ENCODE assay signal across 22 mouse cellular contexts in the genomic region with DNA sequence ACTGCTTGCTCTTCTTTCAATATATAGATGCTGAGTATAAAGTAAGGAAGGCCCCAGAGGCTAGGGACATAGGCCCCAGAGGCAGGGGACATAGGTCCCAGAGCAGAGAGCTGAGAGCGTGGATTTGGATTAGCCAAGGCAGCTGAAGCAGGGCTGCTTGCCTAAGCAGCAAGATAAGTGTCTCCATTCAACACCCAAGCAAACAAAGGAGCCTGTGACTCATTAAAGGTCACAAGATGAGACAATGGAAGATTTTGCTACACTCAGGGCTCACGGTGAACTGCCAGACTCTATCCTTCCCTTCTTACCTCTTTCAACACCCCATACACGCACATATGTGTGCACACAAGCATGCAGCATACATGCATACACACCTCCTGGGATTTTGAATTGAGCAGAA.
DNase-seq lines count a peak whose midpoint lies in the region; ATAC-seq lines count a peak whose summit lies in the region.
"Had no signal": no experiment of that assay in that cellular context is flagged by ENCODE, and none has a peak within 500 bp of the region (broad histone marks: within the 10 kb centered on the region; RNA-seq: fewer than 3 reads in every experiment).

No protein-coding gene starts in this region.

- H3K36me3 ChIP-seq in heart, embryonic 11.5 days (ENCODE audit: control insufficient read depth, insufficient read depth, low read length) = no peaks in the 10 kb centered on the region; the same call in 1 of the 2 replicates
- H3K36me3 ChIP-seq in hindbrain, embryonic 15.5 days = no peaks in the 10 kb centered on the region; the same call in 1 of the 2 replicates
- H3K36me3 ChIP-seq in hindbrain, embryonic 13.5 days = peaks cover 14% of the 10 kb centered on the region
- no peaks in the 10 kb centered on the region for H3K36me3 ChIP-seq in neural tube, embryonic 14.5 days (ENCODE audit: control insufficient read depth, insufficient read depth, low read length)
- H3K36me3 ChIP-seq: hindbrain, embryonic 10.5 days; neural tube, embryonic 12.5 days had no signal

- no peaks in the 10 kb centered on the region for H3K9me3 ChIP-seq in heart, embryonic 11.5 days (replicated peaks; ENCODE audit: control insufficient read depth, low read length)
- H3K9me3 ChIP-seq in hindbrain, embryonic 15.5 days = no peaks in the 10 kb centered on the region
- H3K9me3 ChIP-seq in hindbrain, embryonic 13.5 days = no peaks in the 10 kb centered on the region
- no peaks in the 10 kb centered on the region for H3K9me3 ChIP-seq in neural tube, embryonic 14.5 days (ENCODE audit: control insufficient read depth, low read length)
- H3K9me3 ChIP-seq: hindbrain, embryonic 10.5 days; lung, embryonic 15.5 days; neural tube, embryonic 12.5 days had no signal

- no peak overlapping the region; the same call in 1 of the 2 replicates for H3K4me2 ChIP-seq in heart, embryonic 11.5 days
- H3K4me2 ChIP-seq in hindbrain, embryonic 15.5 days = no peak overlapping the region
- no peak overlapping the region for H3K4me2 ChIP-seq in hindbrain, embryonic 13.5 days
- H3K4me2 ChIP-seq in neural tube, embryonic 14.5 days (ENCODE audit: low read depth, low read length) = no peak overlapping the region
- H3K4me2 ChIP-seq: lung, embryonic 15.5 days; neural tube, embryonic 12.5 days had no signal

- no peak overlapping the region for H3K4me3 ChIP-seq in heart, embryonic 11.5 days (ENCODE audit: low read depth, low read length)
- no peak overlapping the region for H3K4me3 ChIP-seq in hindbrain, embryonic 15.5 days
- H3K4me3 ChIP-seq in hindbrain, embryonic 13.5 days = no peak overlapping the region
- no peak overlapping the region for H3K4me3 ChIP-seq in neural tube, embryonic 14.5 days (ENCODE audit: low read depth, low read length)
- H3K4me3 ChIP-seq: hindbrain, embryonic 10.5 days; lung, embryonic 15.5 days; neural tube, embryonic 12.5 days had no signal

- no peaks in the 10 kb centered on the region for H3K27me3 ChIP-seq in heart, embryonic 11.5 days (ENCODE audit: control insufficient read depth, insufficient read depth, low read length)
- no peaks in the 10 kb centered on the region for H3K27me3 ChIP-seq in hindbrain, embryonic 15.5 days
- no peaks in the 10 kb centered on the region for H3K27me3 ChIP-seq in hindbrain, embryonic 13.5 days
- no peaks in the 10 kb centered on the region for H3K27me3 ChIP-seq in neural tube, embryonic 14.5 days (ENCODE audit: control insufficient read depth, insufficient read depth, low read length)
- H3K27me3 ChIP-seq: lung, embryonic 15.5 days; neural tube, embryonic 12.5 days; Patski had no signal

- H3K9ac ChIP-seq in heart, embryonic 11.5 days (ENCODE audit: low read depth, low read length) = no peak overlapping the region
- no peak overlapping the region for H3K9ac ChIP-seq in hindbrain, embryonic 15.5 days
- no peak overlapping the region for H3K9ac ChIP-seq in hindbrain, embryonic 13.5 days
- H3K9ac ChIP-seq in neural tube, embryonic 14.5 days (replicated peaks; ENCODE audit: low read depth, low read length) = no peak overlapping the region
- H3K9ac ChIP-seq: liver, embryonic 14.5 days; lung, embryonic 15.5 days; neural tube, embryonic 12.5 days had no signal

- no peak for ATAC-seq in heart, embryonic 11.5 days (replicated peaks; ENCODE audit: insufficient number of reproducible peaks, low FRiP score, low TSS enrichment)
- no peak for ATAC-seq in hindbrain, embryonic 15.5 days (ENCODE audit: low FRiP score, low read depth)
- ATAC-seq in hindbrain, embryonic 13.5 days (ENCODE audit: low FRiP score) = no peak
- ATAC-seq in neural tube, embryonic 14.5 days (ENCODE audit: low read depth) = no peak
- no peak for ATAC-seq in granulocyte monocyte progenitor cell, adult 5-6 weeks (replicated peaks; ENCODE audit: poor library complexity, severe bottlenecking)
- ATAC-seq: Patski had no signal

- no peak for DNase-seq in heart, adult 8-10 months (ENCODE audit: low spot score)
- DNase-seq in neural tube, embryonic 10.5 days (ENCODE audit: extremely low spot score, low spot score) = no peak
- peak; percentile 33 for DNase-seq in yolk sac, embryonic 10.5 days (ENCODE audit: low spot score)
- DNase-seq: cerebellum, adult 18-20 months; cerebellum, postnatal 25 days; embryo, embryonic 11 days; gastrocnemius, postnatal 14 days; kidney, adult 18-20 months; layer of hippocampus, postnatal 36 days; right cerebral cortex, postnatal 14 days; thymus, postnatal 36 days had no signal

- peaks cover 53% of the 10 kb centered on the region for H3K4me1 ChIP-seq in heart, embryonic 11.5 days (ENCODE audit: control insufficient read depth, insufficient read depth, low read length)
- H3K4me1 ChIP-seq in hindbrain, embryonic 15.5 days (replicated peaks) = peaks cover 21% of the 10 kb centered on the region
- H3K4me1 ChIP-seq in hindbrain, embryonic 13.5 days (replicated peaks) = peaks cover 27% of the 10 kb centered on the region; the same call in 1 of the 2 replicates
- H3K4me1 ChIP-seq in neural tube, embryonic 14.5 days (ENCODE audit: control insufficient read depth, insufficient read depth, low read length) = no peaks in the 10 kb centered on the region
- H3K4me1 ChIP-seq: neural tube, embryonic 12.5 days had no signal

- 36% methylated on average over 3 of the region's 3 CpGs for WGBS in heart, embryonic 11.5 days (ENCODE audit: insufficient replicate concordance)
- WGBS in hindbrain, embryonic 15.5 days = 62% methylated on average over 3 of the region's 3 CpGs
- 59% methylated on average over 3 of the region's 3 CpGs for WGBS in hindbrain, embryonic 13.5 days
- 59% methylated on average over 3 of the region's 3 CpGs for WGBS in neural tube, embryonic 14.5 days

- peak overlapping the region; percentile 17; the same call in 1 of the 2 replicates for H3K27ac ChIP-seq in heart, embryonic 11.5 days (ENCODE audit: low read depth, low read length)
- 0 out of 2 replicates have a peak overlapping the region, but pooled peaks have one; percentile 2 for H3K27ac ChIP-seq in hindbrain, embryonic 15.5 days (replicated peaks)
- no peak overlapping the region for H3K27ac ChIP-seq in hindbrain, embryonic 13.5 days
- H3K27ac ChIP-seq in neural tube, embryonic 14.5 days (ENCODE audit: low read depth, low read length) = peak overlapping the region; percentile 39; the same call in 1 of the 2 replicates
- H3K27ac ChIP-seq: hindbrain, embryonic 10.5 days; kidney, postnatal 0 days; liver, embryonic 14.5 days; lung, embryonic 15.5 days; neural tube, embryonic 12.5 days had no signal
